Mouse (Mus musculus): ENCODE measurements around the gene Msx2.

DNA sequence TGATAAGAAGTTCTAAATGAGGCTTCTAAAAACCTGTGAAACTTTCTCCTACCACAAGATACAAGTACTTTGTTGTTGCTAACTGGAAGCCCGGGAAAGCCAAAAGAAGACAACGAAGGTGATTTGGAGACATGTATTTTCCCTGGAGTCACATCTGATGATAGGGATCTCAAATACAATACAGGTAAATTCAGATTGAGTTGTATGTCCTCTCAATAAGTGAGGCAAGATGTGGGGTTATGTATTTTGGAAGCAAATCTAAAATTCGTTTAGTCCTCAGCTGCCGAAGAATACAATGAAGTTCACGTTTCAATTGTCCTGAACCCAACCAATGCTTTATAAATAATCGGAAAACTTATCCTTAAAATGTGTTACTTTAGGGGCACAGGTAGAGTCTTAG lies 1.6 kb upstream of the Msx2 start:
- TF ChIP-seq POLR2A (IDR thresholded peaks at IDR 0.05; ENCODE audit: insufficient read depth, low read length): no peak
- TF ChIP-seq CTCF (IDR thresholded peaks at IDR 0.05; ENCODE audit: low read depth, low read length): no peak
- no peak for TF ChIP-seq EP300 (IDR thresholded peaks at IDR 0.05; ENCODE audit: insufficient read depth, low read depth, low read length)
